Mouse (Mus musculus): Measurements from ENCODE around the gene Arhgap32. TPM values are rescaled to one million over a fixed set of nuclear protein-coding genes. Genes with fewer than 3 reads are reported as not detected.

Arhgap32 gene
- polyA plus RNA-seq, 1 experiment = 1.5 TPM

DNA sequence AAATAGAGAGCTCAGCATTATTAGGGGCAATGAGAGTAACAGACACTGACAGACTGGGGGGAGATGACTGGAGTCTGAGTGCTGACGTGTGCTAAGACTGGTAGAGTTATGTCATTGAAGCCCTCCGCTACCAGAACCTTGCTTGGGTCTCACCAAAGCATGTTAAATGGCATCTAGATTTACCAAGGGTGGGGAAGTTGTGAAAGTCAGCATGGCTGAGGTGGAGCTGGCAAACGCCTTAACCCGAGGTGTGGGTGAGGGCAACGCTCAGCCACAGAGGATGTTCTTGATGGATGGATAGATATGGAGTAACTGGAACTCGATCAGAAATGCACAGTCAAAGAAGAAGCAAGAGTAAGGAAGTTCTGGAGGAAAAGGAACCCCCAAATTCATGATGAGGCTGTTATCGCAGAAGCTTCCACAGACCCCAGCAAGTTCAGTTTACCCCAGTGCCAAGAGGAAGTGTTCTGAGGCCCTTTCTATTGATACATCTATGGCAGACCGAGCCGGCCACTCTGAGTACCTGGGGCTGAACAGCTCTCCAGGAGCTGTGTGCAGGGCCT lies 125.8 kb downstream of the Arhgap32 start:
- Histone ChIP-seq H3K27me3 (ENCODE audit: control insufficient read depth, insufficient read depth, insufficient read length) (no peaks in the 10 kb centered on the region), H3K79me2 (ENCODE audit: control insufficient read depth, insufficient read depth) (no peaks in the 10 kb centered on the region), H3K36me3 (ENCODE audit: control insufficient read depth, insufficient read depth) (peaks cover 3% of the 10 kb centered on the region), H3ac (ENCODE audit: control insufficient read depth, insufficient read length) (no peak overlapping the region), H3K4me2 (ENCODE audit: low read depth) (no peak overlapping the region), H3K4me3 (no peak overlapping the region)
- TF ChIP-seq MYOG (IDR thresholded peaks at IDR 0.05; ENCODE audit: control insufficient read depth in 1 of 3, insufficient read depth in 1 of 3, insufficient read length in 2 of 3, low read depth in 2 of 3) (no peak), TCF3 (IDR thresholded peaks at IDR 0.05; ENCODE audit: insufficient read length, low read depth) (no peak), E2F4 (IDR thresholded peaks at IDR 0.05; ENCODE audit: insufficient read depth) (no peak), MAX (IDR thresholded peaks at IDR 0.05; ENCODE audit: low read depth) (no peak), REST (IDR thresholded peaks at IDR 0.05; ENCODE audit: insufficient read depth, insufficient read length) (no peak)

DNA sequence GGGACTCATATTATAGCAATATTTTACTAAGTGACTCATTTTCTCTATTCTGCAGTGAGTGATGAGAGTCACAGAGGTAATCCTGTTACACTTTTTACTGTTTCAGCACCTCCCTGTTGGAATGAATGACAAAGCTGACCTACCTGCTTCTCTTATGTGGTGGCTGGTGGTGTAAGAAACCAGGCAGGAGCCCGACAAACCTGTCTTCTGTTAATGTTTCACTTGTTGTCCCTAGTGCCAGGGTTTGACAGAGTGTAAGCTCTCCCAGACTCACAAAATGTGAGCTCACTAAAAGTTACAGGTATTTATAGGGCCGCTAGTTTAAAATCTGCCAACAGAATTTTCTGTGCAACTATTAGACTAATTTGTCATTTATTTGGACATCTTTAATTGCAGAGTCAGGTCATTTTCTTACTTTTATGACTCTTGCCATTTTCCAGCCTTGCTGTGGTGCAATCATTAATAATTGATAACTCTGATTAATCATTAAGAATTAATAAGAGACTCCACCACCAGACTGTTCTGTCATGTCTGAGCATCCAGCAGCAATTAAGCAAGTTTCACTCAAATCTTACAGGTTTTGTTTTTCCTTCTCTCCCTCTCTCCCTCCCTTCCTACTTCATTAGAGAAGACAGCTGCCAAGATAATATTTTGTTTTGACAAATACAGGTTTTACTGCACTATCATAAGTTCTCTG lies 127.1 kb downstream of the Arhgap32 start:
- Histone ChIP-seq H3K36me3 (ENCODE audit: control insufficient read depth, insufficient read depth) (peaks cover 3% of the 10 kb centered on the region), H3K27me3 (ENCODE audit: control insufficient read depth, insufficient read depth, insufficient read length) (no peaks in the 10 kb centered on the region), H3K4me2 (ENCODE audit: low read depth) (no peak overlapping the region), H3K79me2 (ENCODE audit: control insufficient read depth, insufficient read depth) (no peaks in the 10 kb centered on the region), H3K4me3 (no peak overlapping the region), H3ac (ENCODE audit: control insufficient read depth, insufficient read length) (no peak overlapping the region)
- no peak for TF ChIP-seq TCF12 (IDR thresholded peaks at IDR 0.05; ENCODE audit: insufficient read depth, poor library complexity, severe bottlenecking)
- TF ChIP-seq POLR2A (IDR thresholded peaks at IDR 0.05; ENCODE audit: insufficient read length, low read depth) = no peak
- no peak for TF ChIP-seq POLR2AphosphoS2 (IDR thresholded peaks at IDR 0.05; ENCODE audit: insufficient read length, low read depth)
- no peak for TF ChIP-seq MYOD1 (IDR thresholded peaks at IDR 0.05; ENCODE audit: control insufficient read depth in 1 of 3, insufficient read length in 2 of 3, low read depth in 2 of 3)
- TF ChIP-seq CEBPB (IDR thresholded peaks at IDR 0.05; ENCODE audit: insufficient read depth, poor library complexity, severe bottlenecking) = no peak
- no peak for TF ChIP-seq TCF3 (IDR thresholded peaks at IDR 0.05; ENCODE audit: insufficient read length, low read depth)

DNA sequence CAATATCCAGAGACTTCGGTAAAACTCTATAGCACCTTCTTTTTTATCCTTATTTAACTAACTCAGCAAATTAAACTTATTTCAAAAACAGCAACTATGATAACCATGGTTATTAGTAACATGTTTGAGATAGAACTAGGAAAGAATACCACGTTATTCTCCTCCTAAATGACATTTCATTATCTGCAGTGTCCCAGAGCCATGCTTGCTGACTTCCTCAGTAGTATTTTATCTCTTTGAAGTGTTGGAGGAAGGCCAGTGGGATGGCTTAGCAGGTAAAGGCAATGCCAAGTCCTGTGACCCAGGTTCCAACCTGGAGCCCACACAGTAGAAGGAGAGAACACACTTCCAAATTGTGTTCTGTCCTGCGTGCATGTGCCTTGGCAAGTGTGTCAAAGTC lies 129.3 kb downstream of the Arhgap32 start:
- H3ac ChIP-seq (ENCODE audit: control insufficient read depth, insufficient read length) = no peak overlapping the region
- no peak overlapping the region for H3K4me3 ChIP-seq
- no peaks in the 10 kb centered on the region for H3K27me3 ChIP-seq (ENCODE audit: control insufficient read depth, insufficient read depth, insufficient read length)
- no peak for TF ChIP-seq REST (IDR thresholded peaks at IDR 0.05; ENCODE audit: insufficient read depth, insufficient read length)
- no peak for TF ChIP-seq POLR2AphosphoS2 (IDR thresholded peaks at IDR 0.05; ENCODE audit: insufficient read length, low read depth)
- no peak for TF ChIP-seq POLR2A (IDR thresholded peaks at IDR 0.05; ENCODE audit: insufficient read length, low read depth)
- TF ChIP-seq MYOD1 (IDR thresholded peaks at IDR 0.05; ENCODE audit: control insufficient read depth in 1 of 3, insufficient read length in 2 of 3, low read depth in 2 of 3) = no peak
- no peak for TF ChIP-seq TCF3 (IDR thresholded peaks at IDR 0.05; ENCODE audit: insufficient read length, low read depth)
- TF ChIP-seq E2F4 (IDR thresholded peaks at IDR 0.05; ENCODE audit: insufficient read depth) = no peak
- no peak for TF ChIP-seq MAX (IDR thresholded peaks at IDR 0.05; ENCODE audit: low read depth)
- TF ChIP-seq MYOG (IDR thresholded peaks at IDR 0.05; ENCODE audit: control insufficient read depth in 1 of 3, insufficient read depth in 1 of 3, insufficient read length in 2 of 3, low read depth in 2 of 3) = no peak
- TF ChIP-seq TCF12 (IDR thresholded peaks at IDR 0.05; ENCODE audit: insufficient read depth, poor library complexity, severe bottlenecking) = no peak
- no peak for TF ChIP-seq CEBPB (IDR thresholded peaks at IDR 0.05; ENCODE audit: insufficient read depth, poor library complexity, severe bottlenecking)
- TF ChIP-seq SRF (IDR thresholded peaks at IDR 0.05; ENCODE audit: control insufficient read depth, insufficient read length, low read depth) = no peak
- no peak overlapping the region for H3K4me2 ChIP-seq (ENCODE audit: low read depth)
- peaks cover 3% of the 10 kb centered on the region for H3K36me3 ChIP-seq (ENCODE audit: control insufficient read depth, insufficient read depth)
- no peaks in the 10 kb centered on the region for H3K79me2 ChIP-seq (ENCODE audit: control insufficient read depth, insufficient read depth)

DNA sequence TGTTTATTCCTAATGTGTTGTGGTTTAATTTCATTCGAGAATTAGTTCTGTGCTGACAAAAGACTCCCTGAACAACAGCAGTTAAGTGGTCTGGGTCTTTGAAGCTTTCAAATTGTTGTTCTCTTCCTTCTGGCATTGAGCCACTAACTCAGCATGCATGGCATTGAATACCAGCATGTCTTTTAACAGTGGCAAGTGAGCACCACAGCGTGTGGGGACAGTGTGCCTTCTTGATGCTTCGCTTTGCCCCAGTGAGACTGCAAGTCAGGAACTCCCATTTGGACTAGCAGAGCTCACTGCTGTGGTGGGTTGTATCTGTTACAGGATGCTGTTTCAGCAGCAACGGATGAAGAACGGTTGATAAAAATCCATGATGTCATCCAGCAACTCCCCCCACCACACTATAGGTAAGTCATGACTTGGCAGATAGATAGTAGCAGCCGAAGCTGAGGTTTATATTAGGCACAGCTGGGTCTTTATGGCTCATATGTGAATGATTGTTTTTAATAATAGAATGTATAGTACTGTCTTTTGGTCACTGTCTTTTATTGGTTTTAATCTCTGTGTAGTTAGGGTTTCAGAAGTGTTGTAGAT lies 130.3 kb downstream of the Arhgap32 start:
- Histone ChIP-seq H3K4me2 (ENCODE audit: low read depth) (no peak overlapping the region), H3K27me3 (ENCODE audit: control insufficient read depth, insufficient read depth, insufficient read length) (no peaks in the 10 kb centered on the region), H3K79me2 (ENCODE audit: control insufficient read depth, insufficient read depth) (no peaks in the 10 kb centered on the region), H3K4me3 (no peak overlapping the region), H3K36me3 (ENCODE audit: control insufficient read depth, insufficient read depth) (peaks cover 3% of the 10 kb centered on the region), H3ac (ENCODE audit: control insufficient read depth, insufficient read length) (no peak overlapping the region)
- TF ChIP-seq POLR2A (IDR thresholded peaks at IDR 0.05; ENCODE audit: insufficient read length, low read depth) = no peak
- TF ChIP-seq MYOG (IDR thresholded peaks at IDR 0.05; ENCODE audit: control insufficient read depth in 1 of 3, insufficient read depth in 1 of 3, insufficient read length in 2 of 3, low read depth in 2 of 3) = no peak
- no peak for TF ChIP-seq E2F4 (IDR thresholded peaks at IDR 0.05; ENCODE audit: insufficient read depth)
- no peak for TF ChIP-seq CEBPB (IDR thresholded peaks at IDR 0.05; ENCODE audit: insufficient read depth, poor library complexity, severe bottlenecking)
- TF ChIP-seq REST (IDR thresholded peaks at IDR 0.05; ENCODE audit: insufficient read depth, insufficient read length) = no peak
- TF ChIP-seq SRF (IDR thresholded peaks at IDR 0.05; ENCODE audit: control insufficient read depth, insufficient read length, low read depth) = no peak
- no peak for TF ChIP-seq USF1 (IDR thresholded peaks at IDR 0.05; ENCODE audit: low read depth)
- no peak for TF ChIP-seq POLR2AphosphoS2 (IDR thresholded peaks at IDR 0.05; ENCODE audit: insufficient read length, low read depth)
- TF ChIP-seq TCF3 (IDR thresholded peaks at IDR 0.05; ENCODE audit: insufficient read length, low read depth) = no peak
- TF ChIP-seq MYOD1 (IDR thresholded peaks at IDR 0.05; ENCODE audit: control insufficient read depth in 1 of 3, insufficient read length in 2 of 3, low read depth in 2 of 3) = no peak
- no peak for TF ChIP-seq MAX (IDR thresholded peaks at IDR 0.05; ENCODE audit: low read depth)
- no peak for TF ChIP-seq TCF12 (IDR thresholded peaks at IDR 0.05; ENCODE audit: insufficient read depth, poor library complexity, severe bottlenecking)
